Mouse (Mus musculus) natural killer cell, adult 2 months (primary cell): Measurements from ENCODE around the gene Rangrf.
A peak's percentile ranks its signal among the peaks of the same experiment; 100 is the strongest.
"Not testable (repeated sequence)": the region's sequence is repeated elsewhere in the genome, so short reads cannot be mapped to it uniquely, and the experiment has no call there.

ENCODE experiments used
- DNase-seq, 2 experiments: peaks; one replicate each; pipeline ENCODE4 v3.0.0; 2022; ENCODE audit warnings: low spot score in 2 of 2

The Rangrf gene

DNA sequence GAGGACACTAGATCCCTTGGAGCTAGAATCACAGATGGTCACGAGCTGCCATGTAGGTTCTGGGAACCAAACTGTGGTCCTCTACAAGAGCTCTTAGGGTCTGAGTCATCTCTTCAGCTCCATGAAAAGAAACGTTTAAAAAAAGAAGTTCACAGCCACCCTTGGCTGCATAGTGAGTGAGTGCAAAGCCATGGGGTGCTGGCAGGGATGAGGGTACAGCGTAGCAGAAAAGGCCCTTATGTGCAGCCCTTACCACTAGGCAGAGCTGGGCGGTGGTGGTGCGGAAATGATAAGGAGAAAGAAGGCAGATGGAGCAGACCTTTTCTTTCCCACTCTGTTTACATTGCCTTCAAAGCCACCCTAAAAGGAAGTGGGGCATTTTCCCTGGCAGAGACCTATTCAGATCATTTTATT lies 4.3 kb upstream of the Rangrf start:
- DNase-seq, result no peak

- DNase-seq, result no peak
Measured at GRCm38 (mm10) chr11:68975601-68976000, 616 bp upstream of the Rangrf start.

- DNase-seq, result no peak
Measured at GRCm38 (mm10) chr11:68974059-68974450, 930 bp downstream of the Rangrf start.

GRCm38 (mm10) chr11:68973250-68974058 lies 1.5 kb downstream of the Rangrf start:
- DNase-seq, result peak; percentile 41 to 59

DNA sequence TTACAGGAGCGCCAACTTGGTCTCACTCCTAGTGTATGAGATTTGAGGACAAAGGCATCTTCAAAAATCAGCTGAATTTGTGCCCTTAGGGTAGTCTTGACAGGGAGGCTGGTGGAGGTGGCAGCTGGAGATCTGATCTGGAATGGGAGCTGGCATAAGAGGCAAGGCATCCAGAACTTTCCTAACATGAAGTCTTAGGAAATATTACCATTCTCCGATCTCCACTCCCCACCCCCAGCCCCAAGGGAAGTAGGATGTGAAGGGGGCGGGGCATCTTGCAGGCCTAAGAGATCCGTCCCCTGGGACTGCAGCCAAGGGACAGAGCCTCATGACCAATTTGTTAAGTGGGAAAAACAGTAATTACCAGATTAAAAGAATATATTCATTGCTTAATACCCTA lies 4.8 kb downstream of the Rangrf start:
- no peak for DNase-seq

GRCm38 (mm10) chr11:68968752-68969151 lies 6.2 kb downstream of the Rangrf start:
- DNase-seq, result no peak

DNA sequence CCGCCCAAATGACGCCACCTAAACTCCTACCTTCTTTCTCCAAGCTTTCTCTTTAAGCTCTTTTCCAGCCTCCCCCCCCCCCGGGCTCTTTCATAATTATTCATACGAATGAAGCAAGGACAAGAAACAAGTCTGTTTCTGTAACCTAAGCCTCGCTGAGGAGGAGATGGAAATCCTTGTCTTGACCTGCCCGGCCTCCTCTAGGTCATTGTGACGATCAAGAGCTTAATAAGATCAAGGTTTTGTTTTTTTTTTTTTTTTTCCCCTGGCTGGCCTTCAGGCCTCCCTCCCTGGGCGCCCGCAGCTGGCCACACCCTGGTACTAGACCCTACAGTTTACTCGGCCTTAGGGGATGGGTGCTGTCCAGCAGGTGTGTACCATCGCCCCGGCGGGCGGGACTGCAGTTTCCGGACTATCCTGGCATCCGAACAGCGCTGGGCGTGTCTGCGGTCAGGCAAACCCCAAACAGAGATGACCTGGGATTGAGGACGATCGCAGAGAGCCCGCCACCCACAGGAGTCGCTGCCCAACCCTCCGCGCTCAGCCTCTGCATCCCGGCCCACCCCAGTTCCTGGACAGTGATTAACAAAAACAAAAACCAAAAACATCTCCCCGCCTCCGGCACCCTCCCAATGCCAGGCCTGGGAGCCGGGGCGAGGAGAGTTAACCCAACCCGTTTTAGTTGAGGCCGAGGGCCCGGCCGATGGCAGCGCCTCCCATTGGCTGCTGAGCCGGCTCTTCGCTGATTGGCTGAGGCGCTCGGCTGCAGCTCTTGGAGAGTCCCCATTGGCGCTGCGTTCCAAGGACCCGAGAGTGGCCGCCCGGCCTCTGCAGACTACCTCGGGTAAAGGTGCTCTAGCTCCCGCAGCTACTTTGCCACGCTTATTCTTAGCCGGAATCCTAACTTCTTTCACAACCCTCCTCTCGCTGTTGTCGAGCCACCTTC lies 7.4 kb downstream of the Rangrf start, which contains the start of gene Slc25a35:
Gene Slc25a35 (plus strand): TSS at position 795 of the 946 bp plus-strand sequence.
- peak; percentile 79 to 82 for DNase-seq

DNA sequence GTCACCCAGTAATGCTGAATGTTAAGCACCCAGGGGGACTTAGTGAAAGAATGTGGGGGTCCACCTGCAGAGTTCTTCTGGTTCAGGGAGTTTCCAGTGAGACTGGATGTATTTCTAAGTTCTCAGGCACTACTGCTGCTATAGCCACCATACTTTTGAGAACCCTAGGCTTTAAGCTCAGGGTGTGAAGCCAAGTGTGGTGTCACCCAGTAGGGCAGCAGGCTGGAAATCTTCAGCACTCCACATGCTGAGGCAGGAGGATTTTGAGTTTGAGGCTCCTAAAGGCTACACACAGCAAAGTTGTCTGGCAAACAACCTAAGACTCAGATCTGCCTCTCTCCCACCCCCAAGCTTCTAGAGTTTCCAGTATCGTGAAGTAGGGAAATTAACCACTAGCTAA lies 8.4 kb downstream of the Rangrf start:
- no peak for DNase-seq

- peak; percentile 67 to 82 for DNase-seq
Measured at GRCm38 (mm10) chr11:68965845-68966244, 9.1 kb downstream of the Rangrf start.

- DNase-seq, result no peak
Measured at GRCm38 (mm10) chr11:68965050-68965449, 9.9 kb downstream of the Rangrf start.

DNA sequence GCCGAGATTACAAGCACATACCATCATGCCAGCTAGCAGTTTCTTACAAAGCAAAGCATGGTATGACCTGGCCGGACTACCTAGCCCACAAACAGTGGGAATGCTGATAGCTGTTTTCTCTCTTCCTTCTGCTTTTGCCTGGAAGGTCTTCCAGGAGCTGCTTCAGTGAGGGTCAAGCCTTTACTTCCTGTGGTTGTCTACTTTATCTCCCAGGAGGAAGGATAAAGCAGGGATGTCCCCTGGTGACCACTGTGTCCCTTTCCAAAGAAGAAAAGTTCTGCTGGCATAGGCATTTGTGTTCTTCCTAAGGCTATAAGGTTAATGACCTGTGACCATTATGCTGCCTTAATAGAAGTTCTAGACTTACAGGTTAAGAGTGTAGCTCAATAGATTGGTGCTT lies 11.6 kb downstream of the Rangrf start:
- DNase-seq, result no peak

DNA sequence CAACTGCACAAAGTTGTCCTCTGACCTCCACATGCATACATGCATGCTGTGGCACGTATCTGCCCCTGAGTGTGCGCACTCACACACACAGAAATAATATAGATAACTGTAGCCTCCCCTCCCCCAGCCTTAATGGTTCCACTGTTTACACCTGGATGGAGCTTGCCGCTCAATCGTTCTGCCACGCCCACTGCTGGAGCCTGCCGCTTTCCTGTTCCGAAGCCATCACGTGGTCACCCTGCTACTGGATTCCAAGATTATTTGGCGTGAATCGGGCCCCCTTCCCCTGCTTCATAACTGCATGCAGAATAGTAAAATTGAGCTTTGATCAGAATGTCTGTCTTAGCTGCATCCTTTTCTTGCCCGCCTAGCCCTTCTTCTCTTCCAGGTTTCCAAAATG lies 12.8 kb downstream of the Rangrf start:
- DNase-seq, result not testable (repeated sequence)

GRCm38 (mm10) chr11:68961596-68961995 lies 13.4 kb downstream of the Rangrf start:
- no peak for DNase-seq

- DNase-seq, result no peak
Measured at GRCm38 (mm10) chr11:68957971-68958370, 17.0 kb downstream of the Rangrf start.

- no peak for DNase-seq
Measured at GRCm38 (mm10) chr11:68957308-68957707, 17.7 kb downstream of the Rangrf start, which contains the start of gene Arhgef15. Gene Arhgef15, minus strand, starts transcription at chr11:68957480.

DNA sequence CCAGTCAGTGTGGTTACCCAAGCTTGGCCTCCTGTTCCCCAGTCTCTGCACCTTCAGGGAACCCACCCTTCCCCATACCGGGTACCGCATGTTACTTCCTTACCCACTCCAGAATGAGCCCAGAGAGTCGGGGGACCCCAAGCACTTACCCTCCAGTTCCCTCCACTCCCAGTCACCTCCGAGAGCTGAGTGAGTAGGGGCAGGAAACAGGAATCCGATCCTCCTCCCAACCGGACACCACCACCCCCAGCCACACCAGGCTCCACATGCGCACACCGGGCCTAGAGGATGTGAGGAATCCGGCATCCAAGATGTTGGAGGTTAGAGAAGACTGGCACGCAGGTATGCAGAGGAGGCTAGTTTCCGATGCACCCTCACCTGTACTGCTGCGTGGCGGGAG lies 18.3 kb downstream of the Rangrf start:
- DNase-seq, result no peak

DNA sequence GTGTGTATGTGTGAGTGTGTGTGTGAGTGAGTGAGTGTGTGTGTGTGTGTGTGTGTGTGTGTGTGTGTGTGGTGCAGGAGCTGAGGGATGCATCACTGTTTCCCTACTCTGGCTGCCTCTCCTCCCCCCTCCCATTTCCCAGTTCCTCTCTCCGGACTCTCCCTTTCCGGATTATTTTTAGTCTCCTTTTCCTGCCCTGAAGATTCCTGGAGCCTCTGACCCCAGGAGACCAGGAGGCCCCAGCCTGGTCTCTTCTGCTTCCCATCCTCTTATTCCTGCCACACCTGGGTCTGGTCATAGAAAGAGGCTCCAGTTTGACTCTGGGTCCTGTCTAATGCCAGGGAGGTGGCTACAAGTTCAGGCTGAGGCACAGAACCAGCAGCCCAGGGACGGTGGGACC lies 18.9 kb downstream of the Rangrf start:
- DNase-seq, result no peak

- DNase-seq, result no peak
Measured at GRCm38 (mm10) chr11:68955473-68955872, 19.5 kb downstream of the Rangrf start.

DNA sequence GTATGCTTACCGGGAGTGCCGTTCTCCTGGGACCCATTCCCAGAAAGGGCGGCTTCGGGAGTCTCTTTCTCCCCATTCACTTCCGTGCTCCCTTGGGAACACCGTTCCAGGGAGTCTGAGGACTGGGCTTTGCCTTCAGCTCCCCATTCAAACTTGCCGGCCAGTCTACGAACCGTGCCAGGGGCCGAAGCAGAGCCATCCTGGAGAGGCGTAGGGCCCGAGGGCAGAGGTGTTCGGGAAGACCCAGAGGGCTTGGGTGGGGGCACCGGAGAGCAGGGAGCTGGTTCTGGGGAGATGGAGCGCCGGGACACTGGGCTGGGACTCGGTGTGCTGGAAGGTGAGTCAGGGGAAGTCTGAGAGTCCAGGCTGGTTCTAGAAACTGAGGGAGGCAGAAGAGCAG lies 20.6 kb downstream of the Rangrf start:
- DNase-seq, result no peak

DNA sequence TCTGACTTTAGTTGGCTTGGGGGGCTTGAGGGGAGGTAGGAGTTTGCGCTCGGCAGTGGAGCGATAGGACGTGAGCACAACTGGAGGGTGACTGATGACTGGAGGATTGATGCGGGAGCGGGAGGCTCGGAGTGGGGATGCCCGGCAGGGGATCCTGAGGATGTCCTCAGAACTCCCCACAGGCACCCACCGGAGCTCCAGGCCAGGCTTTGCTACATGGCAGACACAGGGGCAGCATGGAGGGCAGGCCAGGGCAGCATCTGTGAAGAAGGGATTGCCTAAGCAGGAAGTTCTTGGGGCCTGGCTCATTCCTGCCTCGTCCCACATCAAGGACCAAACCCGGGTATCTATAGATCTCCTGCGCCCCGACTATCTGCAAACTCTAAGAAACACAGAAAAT lies 21.1 kb downstream of the Rangrf start:
- no peak for DNase-seq

GRCm38 (mm10) chr11:68947542-68947993 lies 27.4 kb downstream of the Rangrf start:
- DNase-seq, result no peak

DNA sequence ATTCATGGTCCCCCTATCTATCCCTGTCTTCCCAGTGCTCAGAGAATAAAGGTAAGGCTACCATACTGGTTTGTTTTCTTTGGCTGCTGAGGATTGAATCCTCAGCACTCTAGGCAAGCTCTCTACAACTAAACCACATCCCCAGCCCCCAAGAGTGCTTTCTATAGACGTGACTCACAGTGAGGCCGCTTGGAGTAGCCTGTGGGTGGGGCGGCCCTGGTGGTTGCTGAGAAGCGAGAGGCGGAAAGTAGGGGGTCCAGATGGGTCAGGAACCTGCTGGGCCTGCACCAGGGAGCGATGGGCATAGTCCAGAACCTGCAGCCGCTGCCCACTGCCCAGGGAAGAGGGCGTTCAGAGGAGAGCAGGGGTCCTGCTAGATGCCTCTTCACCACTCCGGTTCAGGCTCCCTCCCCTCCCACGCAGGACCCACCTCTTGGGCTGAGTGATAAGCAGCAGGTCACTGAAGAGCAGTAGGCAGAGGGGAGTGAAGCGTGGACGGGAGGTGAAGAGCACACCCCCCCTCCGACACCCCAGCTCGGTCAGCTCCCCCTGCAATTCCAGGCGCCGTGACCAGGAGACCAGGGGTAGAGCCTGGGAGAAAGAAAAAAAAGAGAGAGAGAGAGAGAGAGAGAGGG lies 28.1 kb downstream of the Rangrf start:
- DNase-seq, result no peak
